Comparison of ENCODE assay signal across 20 mouse cellular contexts in the genomic region with DNA sequence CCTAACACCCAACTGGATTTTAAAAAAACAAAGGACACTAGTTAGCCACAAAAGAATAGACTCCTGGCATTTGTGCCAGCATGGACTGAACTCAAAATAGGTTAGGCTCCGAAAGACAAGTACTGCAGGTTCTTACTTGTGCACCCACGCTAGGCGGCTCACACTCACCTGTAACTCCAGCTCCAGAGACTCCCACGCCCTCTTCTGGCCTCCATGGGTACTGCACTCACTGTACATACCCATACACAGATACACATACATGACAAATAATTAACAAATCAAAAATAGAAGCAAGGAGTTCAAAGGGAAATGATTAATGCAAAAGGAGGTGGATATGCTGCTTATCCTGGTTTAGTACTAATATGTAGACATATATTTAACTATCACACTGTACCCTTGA.
DNase-seq lines count a peak whose midpoint lies in the region; ATAC-seq and TF ChIP-seq lines count a peak whose summit lies in the region.
"Had no signal": no experiment of that assay in that cellular context is flagged by ENCODE, and none has a peak within 500 bp of the region (broad histone marks: within the 10 kb centered on the region; RNA-seq: fewer than 3 reads in every experiment).

No protein-coding gene starts in this region.

- no peaks in the 10 kb centered on the region for H3K4me1 ChIP-seq in heart, adult 2 months (ENCODE audit: control insufficient read depth, insufficient read depth, low read length)
- no peaks in the 10 kb centered on the region for H3K4me1 ChIP-seq in liver, embryonic 14.5 days (replicated peaks; ENCODE audit: control insufficient read depth in 2 of 2, insufficient read depth in 2 of 2, low read length in 1 of 2)
- H3K4me1 ChIP-seq in liver, embryonic 11.5 days (replicated peaks; ENCODE audit: control insufficient read depth, insufficient read depth, low read length) = no peaks in the 10 kb centered on the region
- H3K4me1 ChIP-seq: limb, embryonic 13.5 days; liver, embryonic 15.5 days; megakaryocyte, embryonic 14.5 days had no signal

- H3K36me3 ChIP-seq in heart, adult 2 months (ENCODE audit: control insufficient read depth, insufficient read depth, low read length) = no peaks in the 10 kb centered on the region
- no peaks in the 10 kb centered on the region for H3K36me3 ChIP-seq in liver, embryonic 14.5 days (replicated peaks; ENCODE audit: control insufficient read depth, insufficient read depth, low read depth)
- H3K36me3 ChIP-seq in liver, embryonic 11.5 days (ENCODE audit: control insufficient read depth, insufficient read depth, low read length) = no peaks in the 10 kb centered on the region
- H3K36me3 ChIP-seq: limb, embryonic 13.5 days; liver, embryonic 15.5 days; midbrain, embryonic 15.5 days; neural tube, embryonic 15.5 days had no signal

- TF ChIP-seq POLR2A in heart, adult 2 months (IDR thresholded peaks at IDR 0.05; ENCODE audit: insufficient read depth, low read depth, low read length) = no peak

- H3K27ac ChIP-seq in heart, adult 2 months = no peak overlapping the region
- no peak overlapping the region for H3K27ac ChIP-seq in liver, embryonic 14.5 days
- H3K27ac ChIP-seq in liver, embryonic 11.5 days (ENCODE audit: low read depth, low read length) = no peak overlapping the region
- H3K27ac ChIP-seq: limb, embryonic 13.5 days; liver, embryonic 15.5 days; neural tube, embryonic 15.5 days had no signal

- H3K9me3 ChIP-seq in liver, embryonic 14.5 days (ENCODE audit: control insufficient read depth, low read length) = no peaks in the 10 kb centered on the region
- no peaks in the 10 kb centered on the region for H3K9me3 ChIP-seq in liver, embryonic 11.5 days (ENCODE audit: control insufficient read depth, low read length)
- H3K9me3 ChIP-seq: limb, embryonic 13.5 days; liver, embryonic 15.5 days; midbrain, embryonic 15.5 days; neural tube, embryonic 15.5 days had no signal

- intact Hi-C loops in heart, adult 2 months (cut with DNase I) = no loop called here
- intact Hi-C loops in heart, postnatal 36 days (cut with DNase I) = no loop called here

- TF ChIP-seq CTCF in heart, adult 2 months (IDR thresholded peaks at IDR 0.05) = peak; percentile 28
- TF ChIP-seq CTCF in liver, embryonic 14.5 days (IDR thresholded peaks at IDR 0.05; ENCODE audit: low read depth) = peak; percentile 49

- no peaks in the 10 kb centered on the region for H3K79me2 ChIP-seq in heart, adult 2 months (replicated peaks; ENCODE audit: control insufficient read depth, insufficient read depth, low read length)

- H3K4me3 ChIP-seq in heart, adult 2 months = no peak overlapping the region
- no peak overlapping the region for H3K4me3 ChIP-seq in liver, embryonic 14.5 days (ENCODE audit: insufficient read depth in 1 of 2, low read depth in 2 of 2, low read length in 2 of 2)
- H3K4me3 ChIP-seq in liver, embryonic 11.5 days (ENCODE audit: low read depth, low read length) = no peak overlapping the region
- H3K4me3 ChIP-seq: limb, embryonic 13.5 days; liver, embryonic 15.5 days; megakaryocyte, embryonic 14.5 days; midbrain, embryonic 15.5 days; neural tube, embryonic 15.5 days had no signal

- no peak overlapping the region for H3K9ac ChIP-seq in heart, adult 2 months (ENCODE audit: low read depth, low read length)
- no peak overlapping the region for H3K9ac ChIP-seq in liver, embryonic 14.5 days (replicated peaks)
- no peak overlapping the region for H3K9ac ChIP-seq in liver, embryonic 11.5 days (ENCODE audit: low read depth, low read length)
- H3K9ac ChIP-seq: limb, embryonic 13.5 days; liver, embryonic 15.5 days; midbrain, embryonic 15.5 days; neural tube, embryonic 15.5 days had no signal

- no peak for ATAC-seq in liver, embryonic 14.5 days (ENCODE audit: insufficient read depth)
- ATAC-seq in liver, embryonic 11.5 days (replicated peaks; ENCODE audit: low FRiP score) = no peak
- ATAC-seq: inflammation-experienced regulatory T-cells, adult 6 months; midbrain, embryonic 15.5 days had no signal

- no peaks in the 10 kb centered on the region for H3K27me3 ChIP-seq in heart, adult 2 months (ENCODE audit: control insufficient read depth, insufficient read depth, low read length)
- H3K27me3 ChIP-seq in liver, embryonic 14.5 days (ENCODE audit: control insufficient read depth, insufficient read depth, low read length) = no peaks in the 10 kb centered on the region
- H3K27me3 ChIP-seq in liver, embryonic 11.5 days (replicated peaks; ENCODE audit: control insufficient read depth, insufficient read depth, low read length) = no peaks in the 10 kb centered on the region
- H3K27me3 ChIP-seq: limb, embryonic 13.5 days; liver, embryonic 15.5 days; megakaryocyte, embryonic 14.5 days; midbrain, embryonic 15.5 days; neural tube, embryonic 15.5 days had no signal

- DNase-seq in heart, adult 2 months = no peak
- DNase-seq in heart, postnatal 36 days = no peak
- no peak for DNase-seq in liver, embryonic 14.5 days (ENCODE audit: low read depth in 3 of 3, low spot score in 3 of 3)
- no peak for DNase-seq in liver, embryonic 11.5 days (ENCODE audit: low spot score)
- DNase-seq in ES-CJ7 (ENCODE audit: low read depth, low spot score) = peak; percentile 54
- peak; percentile 74 for DNase-seq in R1 (ENCODE audit: low read depth, low spot score)
- DNase-seq in thymus, postnatal 14 days = no peak
- DNase-seq: adrenal gland, adult 8-10 months; heart, adult 18-20 months; kidney, adult 9 months; kidney, postnatal 4 days; lung, postnatal 10 days; retina, postnatal 1 day; thymus, postnatal 25 days had no signal

- TF ChIP-seq EP300 in heart, adult 2 months (IDR thresholded peaks at IDR 0.05; ENCODE audit: insufficient read depth, low read depth, low read length) = no peak
- TF ChIP-seq EP300 in liver, embryonic 14.5 days (IDR thresholded peaks at IDR 0.05; ENCODE audit: low read depth) = no peak

- 72% methylated on average over 4 of the region's 4 CpGs for WGBS in heart, adult 2 months
- 60% methylated on average over 4 of the region's 4 CpGs for WGBS in liver, embryonic 14.5 days (ENCODE audit: insufficient replicate concordance)
- 65% methylated on average over 4 of the region's 4 CpGs for WGBS in liver, embryonic 11.5 days

- no peak overlapping the region for H3K4me2 ChIP-seq in liver, embryonic 14.5 days (ENCODE audit: low read depth)
- H3K4me2 ChIP-seq in liver, embryonic 11.5 days = no peak overlapping the region
- H3K4me2 ChIP-seq: limb, embryonic 13.5 days; liver, embryonic 15.5 days; midbrain, embryonic 15.5 days; neural tube, embryonic 15.5 days had no signal

Comparison
In these comparisons a context has a peak if more than half of its experiments do, and no peak if none do; other contexts are left out.
1. DNase-seq: peak in ES-CJ7 (single experiment) and R1 (single experiment); none in heart, adult 2 months (0 of 2), heart, postnatal 36 days (0 of 2), liver, embryonic 14.5 days (0 of 3), liver, embryonic 11.5 days (single experiment) and thymus, postnatal 14 days (single experiment).